Mouse (Mus musculus) embryonic facial prominence, embryonic 11.5 days (tissue): ENCODE measurements around the gene Dppa5a. TPM values are rescaled to one million over a fixed set of nuclear protein-coding genes. Genes with fewer than 3 reads are reported as not detected.

Experiments used
- ATAC-seq: fragments of 200-750 bp; cut with Nextera tagmentation; replicated peaks from 2 replicates; pipeline ENCODE4 v1.8.0; 2017; ENCODE audit warnings: low read depth; ENCODE audit not compliant: insufficient number of reproducible peaks, low FRiP score, low TSS enrichment
- DNase-seq: peaks from one replicate; pipeline ENCODE4 v3.0.0-alpha.2; 2015; ENCODE audit warnings: low spot score
- H3K27ac ChIP-seq: fragments of 300-500 bp; sonication (generic); replicated peaks from 2 replicates; pipeline ENCODE4 v1.5.1; 2014; ENCODE audit warnings: mild to moderate bottlenecking, low read depth, low read length, control low read depth
- H3K27me3 ChIP-seq: fragments of 300-500 bp; sonication (generic); 2 replicates; pipeline ENCODE4 v1.6.1; 2014; ENCODE audit warnings: mild to moderate bottlenecking, low read length, moderate library complexity, mixed read lengths; ENCODE audit not compliant: control insufficient read depth, insufficient read depth
- H3K36me3 ChIP-seq: fragments of 300-500 bp; sonication (generic); replicated peaks from 2 replicates; pipeline ENCODE4 v1.6.1; 2014; ENCODE audit warnings: low read depth, mild to moderate bottlenecking, low read length, moderate library complexity, mixed read lengths; ENCODE audit not compliant: control insufficient read depth, insufficient read depth
- H3K4me1 ChIP-seq: fragments of 300-500 bp; sonication (generic); 2 replicates; pipeline ENCODE4 v1.6.1; 2014; ENCODE audit warnings: low read length, mixed read lengths; ENCODE audit not compliant: control insufficient read depth, insufficient read depth
- H3K4me2 ChIP-seq: fragments of 300-500 bp; sonication (generic); 2 replicates; pipeline ENCODE4 v1.6.1; 2014; ENCODE audit warnings: low read depth, mild to moderate bottlenecking, control low read depth, low read length, moderate library complexity
- H3K4me3 ChIP-seq: fragments of 300-500 bp; sonication (generic); 2 replicates; pipeline ENCODE4 v1.5.1; 2014; ENCODE audit warnings: low read depth, low read length, control low read depth
- H3K9ac ChIP-seq: fragments of 300-500 bp; sonication (generic); replicated peaks from 2 replicates; pipeline ENCODE4 v1.6.1; 2014; ENCODE audit warnings: mild to moderate bottlenecking, control low read depth, low read length
- H3K9me3 ChIP-seq: fragments of 300-500 bp; sonication (generic); replicated peaks from 2 replicates; pipeline ENCODE4 v1.6.1; 2016; ENCODE audit warnings: mild to moderate bottlenecking, low read length, inconsistent platforms, mixed read lengths; ENCODE audit not compliant: control insufficient read depth
- WGBS: fragments of 180-500 bp; shearing (Covaris S2); extraction: QIAGEN DNeasy Blood & Tissue Kit; methylation state at CpG from one replicate; pipeline ENCODE4 v1.1.7; 2014; 5-methylcytosine and 5-hydroxymethylcytosine counted together
- polyA plus RNA-seq: library from polyadenylated mRNA; unstranded; fragments of >200 nt; fragmentation: Nextera tagmentation; extraction: Ambion mirVana; gene quantifications from 2 replicates; pipeline ENCODE4 v1.2.1, GENCODE M21; 2014

The Dppa5a gene
- polyA plus RNA-seq, 1 experiment from 2014 or later: not detected

DNA sequence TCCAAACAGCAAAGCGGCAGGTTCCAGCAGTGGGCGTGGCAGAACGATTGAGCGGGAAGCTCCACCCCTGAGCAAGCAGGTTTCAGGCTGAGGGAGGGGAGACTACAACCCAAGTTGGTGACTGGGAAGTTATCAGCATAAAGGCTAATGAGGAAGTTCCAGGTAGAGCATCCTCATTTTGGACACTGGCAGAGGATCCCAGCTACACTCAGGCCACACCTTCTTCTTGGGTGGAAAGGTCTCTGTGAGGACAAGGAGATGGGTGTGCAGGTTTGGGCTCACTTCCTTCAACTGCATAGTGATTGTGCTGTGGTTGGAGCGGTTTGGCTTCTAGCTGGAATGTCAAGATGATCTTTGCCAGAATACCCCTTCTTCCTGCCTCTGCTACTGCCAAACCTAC is 22.0 kb upstream of the Dppa5a start:
- Histone ChIP-seq H3K9ac (no peak overlapping the region), H3K36me3 (no peaks in the 10 kb centered on the region), H3K27me3 (peaks cover 18% of the 10 kb centered on the region), H3K4me1 (no peaks in the 10 kb centered on the region), H3K27ac (no peak overlapping the region), H3K4me3 (no peak overlapping the region), H3K9me3 (no peaks in the 10 kb centered on the region), H3K4me2 (no peak overlapping the region)
- no peak for DNase-seq
- ATAC-seq: no peak
- 46% methylated on average over 5 of the region's 5 CpGs for WGBS

DNA sequence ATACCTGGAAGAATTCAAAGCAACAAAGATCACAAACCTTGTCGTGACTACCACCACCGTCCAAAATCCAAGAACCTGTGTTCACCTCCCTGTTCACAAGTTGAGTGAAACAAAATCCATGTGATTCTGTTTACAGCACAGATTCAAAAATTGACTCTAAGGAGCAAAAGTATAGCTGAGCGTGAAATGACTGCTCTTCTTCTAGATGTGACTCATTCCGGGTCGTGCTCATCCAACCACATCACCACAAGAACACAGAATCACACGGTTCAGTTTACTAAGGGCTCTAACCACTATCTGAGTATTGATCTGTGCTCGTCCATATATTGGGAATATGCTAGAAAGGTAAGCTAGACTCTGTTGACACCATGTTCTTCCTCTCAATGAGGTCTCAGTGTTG is 19.0 kb upstream of the Dppa5a start:
- Histone ChIP-seq H3K9ac (no peak overlapping the region), H3K4me3 (no peak overlapping the region), H3K9me3 (no peaks in the 10 kb centered on the region), H3K36me3 (no peaks in the 10 kb centered on the region), H3K27ac (no peak overlapping the region), H3K4me1 (no peaks in the 10 kb centered on the region), H3K4me2 (no peak overlapping the region), H3K27me3 (no peaks in the 10 kb centered on the region)
- no peak for ATAC-seq
- no peak for DNase-seq
- WGBS: 85% methylated on average over 7 of the region's 7 CpGs

DNA sequence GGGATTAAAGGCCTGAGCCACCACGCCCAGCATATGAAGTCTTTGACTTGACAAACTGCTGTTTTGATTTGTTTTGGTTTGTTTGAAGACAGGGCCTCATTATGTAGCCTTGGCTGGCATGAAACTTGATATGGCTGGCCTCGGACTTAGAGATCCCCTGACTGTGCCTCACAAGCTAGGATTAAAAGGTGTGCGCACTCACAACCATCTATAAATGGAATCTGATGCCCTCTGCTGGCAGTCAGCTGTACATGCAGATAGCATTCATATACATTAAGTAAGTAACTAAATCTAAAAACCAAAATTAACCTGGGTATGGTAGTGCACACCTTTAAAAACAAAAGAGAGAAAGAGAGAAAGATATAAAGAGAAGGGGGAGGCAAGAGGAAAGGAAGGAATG is 17.9 kb upstream of the Dppa5a start:
- WGBS: 43% methylated on average over 3 of the region's 3 CpGs

DNA sequence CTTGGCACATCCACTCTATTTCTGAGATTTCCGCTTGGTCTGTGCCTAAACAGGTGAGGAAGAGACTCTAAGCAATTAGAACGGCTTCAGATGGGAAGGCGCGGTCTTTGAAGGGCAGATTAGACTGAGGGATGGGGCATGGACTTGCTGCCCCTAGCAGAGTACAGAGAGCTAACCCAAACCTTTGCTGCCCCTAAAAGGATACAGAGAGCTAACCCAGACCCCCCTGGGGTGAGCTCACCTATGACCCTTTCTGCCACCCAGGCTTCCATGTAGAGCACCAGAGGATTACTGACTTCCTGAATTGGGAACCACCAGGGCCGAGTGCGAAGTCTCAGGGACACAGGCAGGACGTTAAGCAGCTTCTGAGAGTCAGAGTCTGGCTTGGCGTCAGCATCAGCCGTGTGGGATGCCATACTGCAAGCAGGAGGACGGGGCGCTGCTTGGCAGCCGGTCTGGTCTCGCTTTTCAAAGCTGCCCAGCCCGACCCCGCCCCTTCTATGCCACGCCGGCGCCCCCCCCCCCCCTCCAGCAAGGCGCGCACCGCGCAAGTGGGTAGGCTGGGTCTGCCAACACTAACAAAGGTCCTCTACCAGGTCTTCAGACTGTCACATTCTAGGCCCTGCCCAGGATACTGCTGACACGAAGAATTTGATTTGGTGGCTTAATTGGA is 10.3 kb upstream of the Dppa5a start, which contains the start of gene Ooep:
Ooep (minus strand) TSS at position 613 of the 673 bp plus-strand sequence.
- WGBS: 5% methylated on average over 18 of the region's 23 CpGs
- Histone ChIP-seq H3K36me3 (no peaks in the 10 kb centered on the region), H3K27ac (no peak within 1 kb of the TSS), H3K4me2 (peak within 1 kb of the TSS; percentile 72), H3K9ac (peak within 1 kb of the TSS; percentile 43), H3K4me1 (no peaks in the 10 kb centered on the region), H3K4me3 (peak within 1 kb of the TSS; percentile 33), H3K9me3 (no peaks in the 10 kb centered on the region), H3K27me3 (no peaks in the 10 kb centered on the region)
- ATAC-seq (peak; percentile 81), DNase-seq (peak; percentile 61)

More for the DNA sequence above, 17.9 kb upstream of the Dppa5a start:
- Histone ChIP-seq H3K4me3 (no peak overlapping the region), H3K9me3 (no peaks in the 10 kb centered on the region), H3K4me2 (no peak overlapping the region), H3K27me3 (no peaks in the 10 kb centered on the region), H3K27ac (no peak overlapping the region), H3K4me1 (no peaks in the 10 kb centered on the region), H3K9ac (no peak overlapping the region), H3K36me3 (no peaks in the 10 kb centered on the region)
- peak; percentile 43 for DNase-seq
- no peak for ATAC-seq

DNA sequence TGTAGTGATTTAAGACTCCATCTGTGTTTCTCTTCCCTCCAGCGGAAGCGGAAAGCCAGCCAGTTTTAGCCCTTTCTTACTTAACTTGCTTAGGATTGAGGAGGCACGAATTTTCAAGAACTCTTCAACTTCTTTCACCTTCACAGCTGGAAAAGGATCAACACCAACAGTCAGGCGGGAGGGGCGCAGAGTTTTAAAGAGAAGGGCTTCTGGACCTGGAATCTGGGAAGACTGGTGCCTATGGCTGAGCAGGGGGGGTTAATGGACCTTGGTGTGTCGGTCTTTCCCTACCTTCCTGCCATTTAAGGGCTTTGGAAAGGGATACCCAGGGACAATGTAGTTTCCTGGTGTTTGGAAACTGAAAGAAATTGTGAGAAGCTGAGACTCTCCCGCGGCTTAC is 9.6 kb upstream of the Dppa5a start:
- peak overlapping the region; percentile 72; the same call in 1 of the 2 replicates for H3K4me2 ChIP-seq
- H3K9ac ChIP-seq: no peak overlapping the region
- H3K27ac ChIP-seq: no peak overlapping the region
- ATAC-seq (no peak), DNase-seq (no peak)
- H3K9me3 ChIP-seq: no peaks in the 10 kb centered on the region
- no peaks in the 10 kb centered on the region for H3K4me1 ChIP-seq
- H3K36me3 ChIP-seq: no peaks in the 10 kb centered on the region
- WGBS: 28% methylated on average over 8 of the region's 8 CpGs
- H3K4me3 ChIP-seq: no peak overlapping the region
- no peaks in the 10 kb centered on the region for H3K27me3 ChIP-seq

DNA sequence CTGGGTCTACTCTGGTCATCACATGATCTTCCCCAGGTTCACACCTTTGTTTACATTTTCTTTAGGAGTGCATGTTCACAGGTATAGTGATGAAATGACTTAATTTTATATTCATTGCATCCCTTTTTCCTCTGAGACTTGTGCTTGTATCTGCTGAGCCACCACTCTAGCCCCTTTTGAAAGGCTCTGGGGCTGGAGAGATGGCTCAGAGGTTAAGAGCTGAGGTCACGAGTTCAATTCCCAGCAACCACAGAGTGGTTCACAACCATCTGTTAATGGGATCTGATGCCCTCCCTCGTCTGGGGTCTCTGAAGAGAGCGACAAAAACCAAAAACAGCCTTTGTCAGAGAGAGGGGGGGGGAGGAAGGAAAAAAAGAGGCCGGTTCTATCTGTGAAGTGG is 7.5 kb upstream of the Dppa5a start:
- Histone ChIP-seq H3K27ac (no peak overlapping the region), H3K4me2 (no peak overlapping the region), H3K4me1 (no peaks in the 10 kb centered on the region), H3K27me3 (no peaks in the 10 kb centered on the region), H3K9ac (no peak overlapping the region), H3K36me3 (no peaks in the 10 kb centered on the region), H3K4me3 (no peak overlapping the region), H3K9me3 (no peaks in the 10 kb centered on the region)
- 72% methylated on average over 4 of the region's 4 CpGs for WGBS
- ATAC-seq (no peak), DNase-seq (no peak)

DNA sequence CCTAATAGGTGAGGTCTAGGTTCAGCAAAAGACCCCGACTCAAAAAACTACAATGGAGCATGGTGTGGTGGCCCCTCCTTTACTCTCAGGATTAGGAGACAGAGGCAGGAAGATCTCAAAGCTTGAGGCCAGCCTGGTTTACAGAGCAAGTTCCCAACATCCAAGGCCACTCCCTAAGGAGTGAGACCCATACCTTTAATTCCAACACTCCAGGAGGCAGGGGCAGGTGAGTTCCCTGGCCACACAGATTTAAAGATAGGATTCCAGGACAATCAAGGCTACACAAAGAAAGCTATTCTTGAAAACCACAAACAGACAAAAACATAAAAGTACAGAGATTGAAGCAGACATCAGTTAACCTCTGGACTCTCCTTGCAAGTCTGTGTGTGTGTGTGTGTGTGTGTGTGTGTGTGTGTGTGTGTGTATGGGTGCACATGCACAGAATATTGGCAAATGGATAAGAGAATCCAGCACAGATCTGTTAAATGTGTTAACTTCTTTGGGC is 7.0 kb upstream of the Dppa5a start:
- Histone ChIP-seq H3K9me3 (no peaks in the 10 kb centered on the region), H3K4me2 (no peak overlapping the region), H3K4me1 (no peaks in the 10 kb centered on the region), H3K27me3 (no peaks in the 10 kb centered on the region), H3K36me3 (no peaks in the 10 kb centered on the region), H3K27ac (no peak overlapping the region), H3K9ac (no peak overlapping the region), H3K4me3 (no peak overlapping the region)
- 73% methylated on average over 1 of the region's 1 CpGs for WGBS
- ATAC-seq (no peak), DNase-seq (no peak)

DNA sequence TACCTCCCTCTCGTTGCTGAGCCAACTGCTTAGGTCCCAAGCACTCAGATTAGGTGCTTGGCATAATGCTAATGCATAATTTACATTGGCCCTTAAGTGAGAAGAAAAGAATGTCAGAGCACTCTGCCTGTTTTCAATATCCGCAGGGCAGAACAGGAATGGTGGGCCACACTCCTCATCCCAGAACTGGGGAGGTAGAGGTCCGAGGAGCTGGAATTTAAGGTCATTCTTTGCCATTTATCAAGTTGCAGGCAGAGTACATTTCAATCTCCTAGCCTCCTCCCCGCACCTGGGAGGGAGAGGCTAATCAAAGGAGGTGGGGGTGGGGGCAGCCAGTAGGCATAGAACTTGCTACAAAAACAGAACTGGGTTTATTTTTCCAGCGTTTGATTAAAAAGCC is 6.4 kb upstream of the Dppa5a start:
- ATAC-seq: no peak
- H3K4me2 ChIP-seq: no peak overlapping the region
- H3K9ac ChIP-seq: no peak overlapping the region
- no peak overlapping the region for H3K27ac ChIP-seq
- no peaks in the 10 kb centered on the region for H3K4me1 ChIP-seq
- 44% methylated on average over 5 of the region's 5 CpGs for WGBS
- no peaks in the 10 kb centered on the region for H3K36me3 ChIP-seq
- H3K27me3 ChIP-seq: no peaks in the 10 kb centered on the region
- no peak for DNase-seq
- H3K4me3 ChIP-seq: no peak overlapping the region
- no peaks in the 10 kb centered on the region for H3K9me3 ChIP-seq
